Mouse (Mus musculus) kidney, postnatal 10 days (tissue): ENCODE results near the gene Bdp1.

Source experiments
- DNase-seq: peaks from one replicate; pipeline ENCODE4 v3.0.0; 2021; ENCODE audit warnings: mixed read lengths

Bdp1 gene

DNA sequence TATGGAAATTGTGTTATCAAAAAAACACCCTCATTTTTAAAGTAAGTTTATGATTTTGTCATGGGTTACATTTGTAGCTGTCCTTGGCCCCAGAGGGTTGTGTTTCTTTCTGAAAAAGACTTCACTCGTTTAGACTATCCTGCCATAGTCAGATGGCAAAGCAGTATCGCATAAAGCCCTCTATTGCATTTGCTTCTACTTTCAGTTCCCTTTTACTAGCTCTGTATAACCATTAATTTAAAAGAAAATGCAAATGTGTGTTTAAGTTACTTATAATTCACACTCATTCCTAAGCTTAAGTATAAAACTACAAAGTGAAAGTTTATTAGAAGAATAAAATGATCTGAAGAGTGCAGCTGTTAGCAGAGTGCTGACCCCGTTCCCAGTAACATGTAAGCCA lies 104.8 kb downstream of the Bdp1 start:
- no peak for DNase-seq

- DNase-seq: no peak
These were observed 105.8 kb downstream of the Bdp1 start for GRCm38 (mm10) chr13:99998099-99998498.

DNA sequence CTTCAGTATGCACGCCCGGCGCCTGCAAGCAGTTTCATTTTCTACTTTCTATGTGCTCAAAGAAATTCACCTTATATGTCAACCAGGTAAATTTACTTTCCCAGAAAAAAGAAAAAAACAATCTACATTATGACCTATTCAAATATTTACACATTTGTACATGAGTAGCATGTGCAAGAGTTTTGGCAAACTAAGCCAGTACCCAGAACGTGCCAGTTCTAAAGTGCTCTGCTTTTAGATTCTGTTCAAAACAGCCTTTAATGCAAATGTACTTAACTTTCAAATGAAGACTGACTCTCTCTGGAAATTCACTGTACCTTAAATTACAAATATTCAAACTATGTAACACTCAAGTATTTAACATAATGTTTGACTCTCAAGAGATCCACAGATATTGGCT lies 114.3 kb downstream of the Bdp1 start:
- DNase-seq: no peak

DNA sequence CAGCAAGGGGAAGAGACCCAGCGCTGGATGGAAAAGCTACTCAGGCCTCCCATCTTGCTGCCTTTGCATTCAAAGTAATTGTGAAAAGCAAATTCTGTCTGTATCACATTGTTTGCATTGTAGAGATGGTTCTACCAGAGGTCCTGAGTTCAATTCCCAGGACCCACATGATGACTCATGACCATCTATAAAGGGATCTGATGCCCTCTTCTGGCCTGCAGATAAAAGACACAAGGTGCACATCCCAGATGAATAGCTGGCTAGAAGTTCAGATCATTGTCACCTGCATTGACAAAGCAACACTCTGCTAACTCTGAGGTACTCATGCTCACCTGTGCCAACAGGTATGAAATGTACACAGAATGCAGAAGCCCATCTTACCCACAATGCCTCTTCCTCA lies 120.5 kb downstream of the Bdp1 start:
- no peak for DNase-seq

DNA sequence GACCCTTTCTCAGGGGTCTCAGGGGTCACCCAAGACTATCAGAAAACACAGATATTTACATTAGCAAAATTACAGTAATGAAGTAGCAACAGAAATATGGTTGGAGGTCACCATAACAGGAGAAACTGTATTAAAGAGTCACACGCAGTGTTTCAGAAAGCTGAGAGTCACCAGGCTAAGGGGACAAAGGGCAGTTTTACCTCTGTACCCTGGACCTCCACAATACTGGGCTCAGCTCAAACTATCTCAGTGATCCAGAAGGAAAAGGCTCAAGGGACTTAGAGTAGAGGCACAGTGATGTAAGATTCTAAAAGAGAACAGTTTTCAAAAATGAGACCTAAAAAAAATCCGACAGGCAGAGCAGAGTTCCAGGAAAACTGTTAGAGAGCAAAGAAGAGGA lies 124.5 kb downstream of the Bdp1 start:
- DNase-seq: no peak

GRCm38 (mm10) chr13:99970089-99970488 lies 133.8 kb downstream of the Bdp1 start:
- DNase-seq: no peak
